Mouse (Mus musculus) gonadal fat pad, adult 2 months (tissue): ENCODE results near the gene 1700006A11Rik. TPM values are rescaled to one million over a fixed set of nuclear protein-coding genes. Genes with fewer than 3 reads are reported as not detected.
"Not testable (repeated sequence)": the region's sequence is repeated elsewhere in the genome, so short reads cannot be mapped to it uniquely, and the experiment has no call there.

ENCODE experiments used
- DNase-seq: peaks from one replicate; pipeline ENCODE4 v3.0.0-alpha.2; 2012; ENCODE audit warnings: low read depth
- polyA plus RNA-seq: library from polyadenylated mRNA; depleted of rRNA; stranded (reverse); fragments of >200 nt; gene quantifications from 2 replicates; pipeline ENCODE4 v1.2.3, GENCODE M21; 2012; rRNA removed

The 1700006A11Rik gene
- not detected in 2 replicates for polyA plus RNA-seq

GRCm38 (mm10) chr3:124425940-124426339, at the start of gene 1700006A11Rik:
Gene 1700006A11Rik, minus strand, starts transcription at chr3:124426040.
- no peak for DNase-seq

- DNase-seq = not testable (repeated sequence)
Measured at GRCm38 (mm10) chr3:124474291-124474690, 48.5 kb upstream of the 1700006A11Rik start.

GRCm38 (mm10) chr3:124466102-124466730, 40.4 kb upstream of the 1700006A11Rik start:
- DNase-seq = no peak

- DNase-seq = no peak
Measured at GRCm38 (mm10) chr3:124392201-124392600, 33.6 kb downstream of the 1700006A11Rik start.

GRCm38 (mm10) chr3:124390101-124390500, 35.7 kb downstream of the 1700006A11Rik start:
- DNase-seq = no peak

DNA sequence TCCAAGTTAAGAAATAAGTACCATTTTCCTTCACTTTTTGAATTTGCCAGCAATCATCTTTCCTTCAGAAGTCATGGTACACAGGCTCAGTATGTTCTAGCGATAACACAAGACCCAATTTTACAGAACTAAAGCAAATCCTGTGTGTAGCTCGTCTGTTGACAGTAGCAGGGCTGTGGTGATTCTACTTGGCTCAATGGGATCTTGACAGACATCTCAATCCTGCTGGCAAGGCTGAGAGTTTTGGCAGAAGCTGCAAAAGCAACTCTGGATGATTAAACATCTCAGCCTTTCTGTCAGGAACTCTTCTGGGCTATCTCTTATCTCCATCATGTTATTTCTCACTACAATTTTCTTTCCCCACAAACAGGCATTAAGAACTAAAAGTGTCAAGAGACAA, 36.2 kb downstream of the 1700006A11Rik start:
- DNase-seq = no peak

DNA sequence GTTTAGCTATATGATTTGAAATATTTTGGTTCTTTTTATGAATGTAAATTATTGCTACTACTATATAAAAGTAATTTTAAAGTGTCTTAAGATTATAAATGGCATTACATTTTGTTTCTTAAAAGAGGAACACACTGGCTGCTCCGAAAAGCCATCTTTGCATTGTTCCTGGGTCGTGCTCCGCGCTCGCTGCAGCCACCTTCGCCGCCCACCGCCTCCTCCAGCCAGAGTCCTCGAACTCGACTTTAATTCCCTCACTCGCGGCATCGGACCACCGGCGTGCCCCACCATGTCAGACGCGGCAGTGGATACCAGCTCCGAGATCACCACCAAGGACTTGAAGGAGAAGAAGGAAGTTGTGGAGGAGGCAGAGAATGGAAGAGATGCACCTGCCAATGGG, 40.5 kb downstream of the 1700006A11Rik start:
- not testable (repeated sequence) for DNase-seq

GRCm38 (mm10) chr3:124372031-124372430, 53.8 kb downstream of the 1700006A11Rik start:
- no peak for DNase-seq

DNA sequence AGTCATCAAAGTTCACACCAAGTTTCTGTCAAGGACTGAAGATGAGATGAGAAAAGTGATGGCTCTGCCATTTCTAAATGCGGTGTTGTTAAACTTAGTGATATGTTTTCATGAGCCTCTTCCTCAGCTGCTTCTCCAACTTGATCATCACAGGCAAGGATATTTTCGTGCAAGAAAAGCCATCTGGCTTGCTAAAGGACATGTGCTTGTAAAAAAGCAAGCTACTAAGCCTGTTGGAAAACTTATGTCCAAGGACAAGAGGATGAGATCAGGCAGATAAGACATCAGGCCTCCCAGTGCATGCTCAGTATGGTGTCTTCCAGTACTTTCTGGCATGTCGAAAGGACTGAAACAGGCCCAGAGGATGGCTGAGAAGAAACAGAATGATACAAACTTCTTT, 68.3 kb downstream of the 1700006A11Rik start:
- DNase-seq = no peak

Other genes with a start within 250 kb of the 1700006A11Rik start
- gene Tram1l1, start 105.2 kb downstream of the 1700006A11Rik start, polyA plus RNA-seq = 0.11 and 0.16 TPM in 2 replicates
- gene 1700003H04Rik, start 155.1 kb upstream of the 1700006A11Rik start, polyA plus RNA-seq = 0.18 and 0.20 TPM in 2 replicates